Mouse (Mus musculus) urinary bladder, postnatal 36 days (tissue): ENCODE measurements around the gene Slc30a10.

Experiments
- DNase-seq, 2 experiments: peaks; one replicate each; pipeline ENCODE4 v3.0.0; 2022; ENCODE audit warnings: low spot score in 2 of 2, mixed read lengths in 1 of 2

Gene Slc30a10

GRCm38 (mm10) chr1:185462889-185463288, 8.2 kb downstream of the Slc30a10 start:
- DNase-seq: no peak

- DNase-seq: no peak
Measured at GRCm38 (mm10) chr1:185469551-185470021, 14.9 kb downstream of the Slc30a10 start.

- DNase-seq: no peak
Measured at GRCm38 (mm10) chr1:185472025-185472720, 17.5 kb downstream of the Slc30a10 start.

- DNase-seq: no peak
Measured at GRCm38 (mm10) chr1:185472730-185473129, 18.1 kb downstream of the Slc30a10 start.

GRCm38 (mm10) chr1:185473437-185473836, 18.8 kb downstream of the Slc30a10 start:
- DNase-seq: no peak

- no peak for DNase-seq
Measured at GRCm38 (mm10) chr1:185479861-185480260, 25.2 kb downstream of the Slc30a10 start.

GRCm38 (mm10) chr1:185482001-185482761, 27.5 kb downstream of the Slc30a10 start:
- no peak for DNase-seq

- DNase-seq: no peak
Measured at GRCm38 (mm10) chr1:185482762-185483161, 28.1 kb downstream of the Slc30a10 start.

- DNase-seq: no peak
Measured at GRCm38 (mm10) chr1:185483356-185484057, 28.9 kb downstream of the Slc30a10 start.

- DNase-seq: no peak
Measured at GRCm38 (mm10) chr1:185484281-185484680, 29.6 kb downstream of the Slc30a10 start.

- DNase-seq: no peak
Measured at GRCm38 (mm10) chr1:185489893-185490292, 35.2 kb downstream of the Slc30a10 start.

- no peak for DNase-seq
Measured at GRCm38 (mm10) chr1:185490603-185491002, 36.0 kb downstream of the Slc30a10 start.

GRCm38 (mm10) chr1:185493439-185494034, 38.9 kb downstream of the Slc30a10 start:
- no peak for DNase-seq

- DNase-seq: no peak
Measured at GRCm38 (mm10) chr1:185496791-185497460, 42.3 kb downstream of the Slc30a10 start.

- no peak for DNase-seq
Measured at GRCm38 (mm10) chr1:185500602-185501001, 46.0 kb downstream of the Slc30a10 start.

GRCm38 (mm10) chr1:185501801-185502340, 47.2 kb downstream of the Slc30a10 start:
- no peak for DNase-seq

GRCm38 (mm10) chr1:185502550-185502949, 47.9 kb downstream of the Slc30a10 start:
- no peak for DNase-seq

GRCm38 (mm10) chr1:185509042-185509441, 54.4 kb downstream of the Slc30a10 start:
- DNase-seq: no peak

GRCm38 (mm10) chr1:185511306-185511705, 56.7 kb downstream of the Slc30a10 start:
- DNase-seq: no peak

- DNase-seq: no peak
Measured at GRCm38 (mm10) chr1:185515526-185515979, 60.9 kb downstream of the Slc30a10 start.

- DNase-seq: no peak
Measured at GRCm38 (mm10) chr1:185516041-185516440, 61.4 kb downstream of the Slc30a10 start.
